Mouse (Mus musculus) mouse trophoblast stem cell (cell line): ENCODE data around the gene Bmp6.

Experiments
- in situ Hi-C, 2 experiments: fragments of 300-500 bp; cut with MseI, MboI; formaldehyde crosslinking; loops; 2 replicates in 1 of 2; 3 replicates in 1 of 2; pipeline ENCODE4 v1.15.1; 2025

Gene Bmp6

GRCm38 (mm10) chr13:38352986-38353385 lies 8.1 kb downstream of the Bmp6 start:
- in situ Hi-C loops = no loop called here

GRCm38 (mm10) chr13:38353420-38354255 lies 8.7 kb downstream of the Bmp6 start:
- in situ Hi-C loops = no loop called here

- in situ Hi-C loops = no loop called here
Observed at GRCm38 (mm10) chr13:38354284-38354683, 9.4 kb downstream of the Bmp6 start.

GRCm38 (mm10) chr13:38359045-38359444 lies 14.1 kb downstream of the Bmp6 start:
- in situ Hi-C loops = no loop called here

GRCm38 (mm10) chr13:38362751-38363150 lies 17.8 kb downstream of the Bmp6 start:
- in situ Hi-C loops = no loop called here

- in situ Hi-C loops = no loop called here
Observed at GRCm38 (mm10) chr13:38363869-38364268, 19.0 kb downstream of the Bmp6 start.

- in situ Hi-C loops = no loop called here
Observed at GRCm38 (mm10) chr13:38369624-38370023, 24.7 kb downstream of the Bmp6 start.

- in situ Hi-C loops = no loop called here
Observed at GRCm38 (mm10) chr13:38376071-38376470, 31.2 kb downstream of the Bmp6 start.

- in situ Hi-C loops = no loop called here
Observed at GRCm38 (mm10) chr13:38377355-38377754, 32.4 kb downstream of the Bmp6 start.

GRCm38 (mm10) chr13:38379806-38380205 lies 34.9 kb downstream of the Bmp6 start:
- in situ Hi-C loops = no loop called here

GRCm38 (mm10) chr13:38386035-38386559 lies 41.2 kb downstream of the Bmp6 start:
- in situ Hi-C loops = no loop called here

- in situ Hi-C loops = no loop called here
Observed at GRCm38 (mm10) chr13:38387453-38388040, 42.6 kb downstream of the Bmp6 start.

- in situ Hi-C loops = no loop called here
Observed at GRCm38 (mm10) chr13:38393444-38393843, 48.5 kb downstream of the Bmp6 start.

- in situ Hi-C loops = no loop called here
Observed at GRCm38 (mm10) chr13:38395026-38395425, 50.1 kb downstream of the Bmp6 start.

GRCm38 (mm10) chr13:38397007-38397545 lies 52.2 kb downstream of the Bmp6 start:
- in situ Hi-C loops = no loop called here

GRCm38 (mm10) chr13:38398658-38399057 lies 53.8 kb downstream of the Bmp6 start:
- in situ Hi-C loops = no loop called here

- in situ Hi-C loops = no loop called here
Observed at GRCm38 (mm10) chr13:38400662-38401061, 55.8 kb downstream of the Bmp6 start.

- in situ Hi-C loops = no loop called here
Observed at GRCm38 (mm10) chr13:38407611-38408315, 62.9 kb downstream of the Bmp6 start.

- in situ Hi-C loops = no loop called here
Observed at GRCm38 (mm10) chr13:38408636-38409035, 63.7 kb downstream of the Bmp6 start.

- in situ Hi-C loops = no loop called here
Observed at GRCm38 (mm10) chr13:38410322-38410865, 65.5 kb downstream of the Bmp6 start.

GRCm38 (mm10) chr13:38419781-38420180 lies 74.9 kb downstream of the Bmp6 start:
- in situ Hi-C loops = no loop called here

- in situ Hi-C loops = no loop called here
Observed at GRCm38 (mm10) chr13:38422491-38422890, 77.6 kb downstream of the Bmp6 start.
